Mouse (Mus musculus) lung, embryonic 16.5 days (tissue): Measurements from ENCODE around the gene Ranbp17. TPM values are rescaled to one million over a fixed set of nuclear protein-coding genes. Genes with fewer than 3 reads are reported as not detected.

Experiments
- ATAC-seq: fragments of 200-750 bp; cut with Nextera tagmentation; 2 replicates; pipeline ENCODE4 v1.8.0; 2017; ENCODE audit warnings: low read depth, mild to moderate bottlenecking, moderate library complexity
- H3K27ac ChIP-seq: fragments of 300-500 bp; sonication (generic); 2 replicates; pipeline ENCODE4 v1.5.1; 2014; ENCODE audit warnings: mild to moderate bottlenecking, control low read depth, low read length
- H3K27me3 ChIP-seq: fragments of 300-500 bp; sonication (generic); 2 replicates; pipeline ENCODE4 v1.6.1; 2014; ENCODE audit warnings: low read depth, low read length, mixed read lengths; ENCODE audit not compliant: control insufficient read depth, insufficient read depth
- H3K36me3 ChIP-seq: fragments of 300-500 bp; sonication (generic); 2 replicates; pipeline ENCODE4 v1.6.1; 2014; ENCODE audit warnings: low read length; ENCODE audit not compliant: control insufficient read depth, insufficient read depth
- H3K4me1 ChIP-seq: fragments of 300-500 bp; sonication (generic); replicated peaks from 2 replicates; pipeline ENCODE4 v1.6.1; 2014; ENCODE audit warnings: low read length, mixed read lengths; ENCODE audit not compliant: control insufficient read depth, insufficient read depth
- H3K4me2 ChIP-seq: fragments of 300-500 bp; sonication (generic); 2 replicates; pipeline ENCODE4 v1.6.1; 2014; ENCODE audit warnings: low read depth, low read length, control low read depth
- H3K4me3 ChIP-seq: fragments of 300-500 bp; sonication (generic); 2 replicates; pipeline ENCODE4 v1.5.1; 2014; ENCODE audit warnings: mild to moderate bottlenecking, low read length, control low read depth
- H3K9ac ChIP-seq: fragments of 300-500 bp; sonication (generic); 2 replicates; pipeline ENCODE4 v1.6.1; 2014; ENCODE audit warnings: low read length, control low read depth
- H3K9me3 ChIP-seq: fragments of 300-500 bp; sonication (generic); 2 replicates; pipeline ENCODE4 v1.6.1; 2016; ENCODE audit warnings: low read length; ENCODE audit not compliant: control insufficient read depth
- WGBS: fragments of 180-500 bp; shearing (Covaris S2); extraction: QIAGEN DNeasy Blood & Tissue Kit; methylation state at CpG from one replicate; pipeline ENCODE4 v1.1.7; 2014; 5-methylcytosine and 5-hydroxymethylcytosine counted together
- polyA plus RNA-seq: library from polyadenylated mRNA; unstranded; fragments of >200 nt; fragmentation: Nextera tagmentation; extraction: Ambion mirVana; gene quantifications from 2 replicates; pipeline ENCODE4 v1.2.1, GENCODE M21; 2015

Ranbp17 gene
- polyA plus RNA-seq, 1 experiment from 2014 or later, result 4.0 TPM

- no peak overlapping the region for H3K27ac ChIP-seq
- H3K4me3 ChIP-seq, result no peak overlapping the region
- WGBS, result 13% methylated on average over 15 of the region's 15 CpGs
- no peak for ATAC-seq
- H3K9ac ChIP-seq, result no peak overlapping the region
- H3K27me3 ChIP-seq, result peaks cover 88% of the 10 kb centered on the region
- H3K36me3 ChIP-seq, result no peaks in the 10 kb centered on the region
- H3K9me3 ChIP-seq, result peaks cover 5% of the 10 kb centered on the region; the same call in 1 of the 2 replicates
- H3K4me1 ChIP-seq, result peaks cover 18% of the 10 kb centered on the region
- H3K4me2 ChIP-seq, result no peak overlapping the region
These were observed 315.9 kb downstream of the Ranbp17 start for GRCm38 (mm10) chr11:33197673-33198072.

DNA sequence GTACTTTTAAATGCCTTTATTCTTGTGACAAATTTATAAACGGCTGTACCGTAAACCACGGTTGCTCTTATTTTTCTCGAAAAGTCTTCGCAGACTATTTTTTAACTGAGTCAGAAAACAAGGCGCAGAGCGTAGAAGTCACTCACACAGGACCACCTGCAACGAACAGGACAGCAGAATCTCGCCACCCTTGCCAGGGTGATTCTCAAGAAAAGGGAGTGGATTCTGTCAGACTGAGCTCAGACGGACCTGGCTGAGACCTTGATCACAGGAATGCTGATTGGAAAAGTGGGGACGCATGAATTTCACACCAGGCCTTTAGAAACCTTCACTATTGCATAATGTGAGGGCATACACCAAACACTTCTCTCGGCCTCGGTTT, 316.4 kb downstream of the Ranbp17 start:
- Histone ChIP-seq H3K9ac (no peak overlapping the region), H3K4me3 (no peak overlapping the region), H3K27ac (no peak overlapping the region), H3K4me2 (no peak overlapping the region), H3K36me3 (no peaks in the 10 kb centered on the region), H3K4me1 (peaks cover 18% of the 10 kb centered on the region), H3K9me3 (peaks cover 5% of the 10 kb centered on the region; the same call in 1 of the 2 replicates), H3K27me3 (peaks cover 82% of the 10 kb centered on the region)
- 22% methylated on average over 13 of the region's 13 CpGs for WGBS
- no peak for ATAC-seq

DNA sequence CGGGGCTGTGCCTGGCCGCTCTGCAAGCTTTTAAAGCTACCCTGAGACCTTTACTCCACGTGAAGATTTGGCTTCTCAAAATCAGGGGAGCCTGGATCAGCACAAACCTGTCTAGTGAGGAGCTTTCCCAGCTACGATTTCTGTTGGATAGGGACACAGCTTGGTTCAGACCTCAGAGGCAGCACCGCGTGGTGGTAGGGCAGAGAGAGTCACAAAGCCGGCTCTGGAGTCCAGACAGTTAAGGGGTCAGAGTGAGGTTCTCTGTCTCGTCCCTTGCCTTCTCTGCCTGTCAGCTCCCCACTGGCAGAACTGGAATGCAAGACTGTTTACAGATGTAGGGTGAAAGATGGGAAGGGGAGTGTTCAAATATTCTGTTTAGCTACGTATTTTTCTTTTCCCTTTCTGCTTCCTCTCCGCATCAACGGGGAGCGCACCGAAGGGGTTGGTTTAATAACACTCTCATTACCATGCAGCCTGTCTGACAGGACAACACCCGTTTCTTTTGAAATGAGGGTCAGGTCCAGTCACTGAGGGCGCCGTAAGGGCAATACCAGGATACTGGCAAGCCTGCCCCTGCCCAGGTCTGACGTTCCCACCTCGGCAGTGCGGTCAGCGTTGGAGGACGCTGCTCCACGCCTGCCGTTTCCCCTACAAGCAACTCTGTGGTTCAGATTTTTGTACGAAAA, 317.0 kb downstream of the Ranbp17 start:
- no peak overlapping the region for H3K27ac ChIP-seq
- H3K9me3 ChIP-seq, result peaks cover 5% of the 10 kb centered on the region; the same call in 1 of the 2 replicates
- H3K4me2 ChIP-seq, result no peak overlapping the region
- no peak overlapping the region for H3K4me3 ChIP-seq
- no peak for ATAC-seq
- peaks cover 16% of the 10 kb centered on the region for H3K4me1 ChIP-seq
- H3K27me3 ChIP-seq, result peaks cover 81% of the 10 kb centered on the region
- 6% methylated on average over 24 of the region's 24 CpGs for WGBS
- H3K9ac ChIP-seq, result no peak overlapping the region
- no peaks in the 10 kb centered on the region for H3K36me3 ChIP-seq

GRCm38 (mm10) chr11:33195531-33196446, 317.8 kb downstream of the Ranbp17 start:
- H3K4me2 ChIP-seq, result no peak overlapping the region
- peaks cover 76% of the 10 kb centered on the region for H3K27me3 ChIP-seq
- 6% methylated on average over 25 of the region's 25 CpGs for WGBS
- H3K9ac ChIP-seq, result no peak overlapping the region
- H3K36me3 ChIP-seq, result no peaks in the 10 kb centered on the region
- no peak for ATAC-seq
- peaks cover 8% of the 10 kb centered on the region for H3K4me1 ChIP-seq
- no peak overlapping the region for H3K27ac ChIP-seq
- H3K9me3 ChIP-seq, result peaks cover 5% of the 10 kb centered on the region; the same call in 1 of the 2 replicates
- H3K4me3 ChIP-seq, result no peak overlapping the region

GRCm38 (mm10) chr11:33195061-33195460, 318.5 kb downstream of the Ranbp17 start:
- no peak overlapping the region for H3K9ac ChIP-seq
- no peaks in the 10 kb centered on the region for H3K36me3 ChIP-seq
- peaks cover 1% of the 10 kb centered on the region; the same call in 1 of the 2 replicates for H3K4me1 ChIP-seq
- no peak overlapping the region for H3K4me2 ChIP-seq
- no peak overlapping the region for H3K4me3 ChIP-seq
- ATAC-seq, result no peak
- no peak overlapping the region for H3K27ac ChIP-seq
- peaks cover 5% of the 10 kb centered on the region; the same call in 1 of the 2 replicates for H3K9me3 ChIP-seq
- peaks cover 71% of the 10 kb centered on the region for H3K27me3 ChIP-seq
- WGBS, result 27% methylated on average over 7 of the region's 7 CpGs

DNA sequence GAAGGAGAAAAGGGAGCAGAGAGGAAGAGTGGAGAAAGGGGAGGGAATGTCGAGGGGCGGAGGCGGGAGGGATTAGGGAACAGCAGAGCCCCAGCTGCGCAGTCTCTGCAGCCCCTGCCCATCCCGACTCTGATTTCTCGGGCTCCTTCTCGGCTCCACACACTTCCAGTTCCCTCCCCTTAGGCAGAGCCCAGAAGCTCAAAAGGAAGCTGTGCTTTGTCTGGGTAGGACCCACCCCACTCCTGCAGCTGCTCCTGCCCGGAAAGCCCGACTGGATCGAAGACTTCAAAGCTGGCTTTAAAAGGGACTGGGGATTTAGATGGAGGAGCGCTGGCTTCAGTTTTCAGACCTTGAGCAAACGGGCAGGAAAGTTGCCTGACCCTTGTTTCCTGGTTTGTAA, 319.9 kb downstream of the Ranbp17 start:
- Histone ChIP-seq H3K27ac (no peak overlapping the region), H3K9ac (no peak overlapping the region), H3K4me1 (no peaks in the 10 kb centered on the region), H3K4me2 (no peak overlapping the region), H3K36me3 (no peaks in the 10 kb centered on the region), H3K4me3 (no peak overlapping the region), H3K9me3 (peaks cover 5% of the 10 kb centered on the region; the same call in 1 of the 2 replicates), H3K27me3 (peaks cover 63% of the 10 kb centered on the region)
- ATAC-seq, result no peak
- 2% methylated on average over 12 of the region's 12 CpGs for WGBS

- H3K36me3 ChIP-seq, result no peaks in the 10 kb centered on the region
- H3K27ac ChIP-seq, result no peak overlapping the region
- peaks cover 2% of the 10 kb centered on the region for H3K4me1 ChIP-seq
- WGBS, result 83% methylated on average over 3 of the region's 3 CpGs
- H3K4me2 ChIP-seq, result no peak overlapping the region
- no peak for ATAC-seq
- no peak overlapping the region for H3K9ac ChIP-seq
- H3K9me3 ChIP-seq, result no peaks in the 10 kb centered on the region
- H3K27me3 ChIP-seq, result peaks cover 17% of the 10 kb centered on the region; the same call in 1 of the 2 replicates
- no peak overlapping the region for H3K4me3 ChIP-seq
These were observed 331.7 kb downstream of the Ranbp17 start for GRCm38 (mm10) chr11:33181804-33182203.

DNA sequence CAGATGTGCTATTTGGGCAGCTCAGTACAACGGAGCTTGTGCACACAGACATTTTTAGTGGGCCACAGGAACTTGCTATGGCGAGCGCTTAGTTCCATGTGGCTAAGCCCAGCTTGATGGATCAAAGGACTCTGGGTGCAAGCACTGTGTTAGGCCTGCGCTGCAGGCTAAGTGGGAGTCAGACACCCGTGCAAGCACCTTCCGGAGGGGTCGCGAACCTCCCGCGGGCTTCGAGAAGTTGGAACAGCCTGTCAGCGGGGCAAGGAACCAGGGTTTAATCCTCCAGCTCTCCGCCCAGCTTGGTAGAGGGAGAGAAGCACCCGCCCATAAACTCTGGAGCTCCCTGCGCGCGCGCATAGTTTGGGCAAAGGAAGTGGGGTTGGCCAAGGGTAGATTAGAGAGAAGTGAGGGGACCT, 332.8 kb downstream of the Ranbp17 start:
- H3K27ac ChIP-seq, result no peak overlapping the region
- ATAC-seq, result no peak
- H3K4me2 ChIP-seq, result peak overlapping the region; percentile 50
- H3K4me1 ChIP-seq, result peaks cover 2% of the 10 kb centered on the region
- peak overlapping the region; percentile 25; the same call in 1 of the 2 replicates for H3K9ac ChIP-seq
- peaks cover 20% of the 10 kb centered on the region; the same call in 1 of the 2 replicates for H3K27me3 ChIP-seq
- no peaks in the 10 kb centered on the region for H3K36me3 ChIP-seq
- WGBS, result 5% methylated on average over 18 of the region's 18 CpGs
- peak overlapping the region; percentile 25 for H3K4me3 ChIP-seq
- no peaks in the 10 kb centered on the region for H3K9me3 ChIP-seq

DNA sequence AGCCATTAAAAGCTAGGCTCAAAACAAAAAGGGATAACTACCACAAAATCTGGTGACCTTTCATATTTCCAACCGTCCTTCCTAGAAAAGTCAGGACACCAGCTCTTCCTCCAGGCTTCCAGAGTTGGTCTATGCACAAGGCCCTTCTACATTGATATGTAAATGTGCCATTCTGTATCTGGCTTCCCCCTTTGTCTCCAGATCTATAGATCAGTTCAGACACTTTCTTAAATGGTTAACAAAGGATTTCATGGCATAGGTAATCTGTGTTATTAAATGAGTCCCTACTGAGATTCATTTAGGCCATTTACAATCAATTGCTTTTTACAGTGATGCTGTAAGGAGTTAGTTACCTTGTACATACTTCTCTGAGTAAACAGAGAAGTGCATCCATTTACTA, 333.7 kb downstream of the Ranbp17 start:
- H3K4me3 ChIP-seq, result no peak overlapping the region
- ATAC-seq, result no peak
- H3K4me2 ChIP-seq, result no peak overlapping the region
- H3K36me3 ChIP-seq, result no peaks in the 10 kb centered on the region
- peaks cover 2% of the 10 kb centered on the region for H3K4me1 ChIP-seq
- H3K27ac ChIP-seq, result no peak overlapping the region
- peaks cover 20% of the 10 kb centered on the region; the same call in 1 of the 2 replicates for H3K27me3 ChIP-seq
- H3K9ac ChIP-seq, result no peak overlapping the region
- 57% methylated on average over 1 of the region's 1 CpGs for WGBS
- H3K9me3 ChIP-seq, result no peaks in the 10 kb centered on the region
